Mouse (Mus musculus): Measurements from ENCODE around the gene Slc29a2.

GRCm38 (mm10) chr19:5060365-5061330, 37.0 kb downstream of the Slc29a2 start:
- TF ChIP-seq POLR2A (IDR thresholded peaks at IDR 0.05; ENCODE audit: borderline replicate concordance, extremely low read depth, insufficient read depth, insufficient read length, poor library complexity, severe bottlenecking): no peak
- no peak for TF ChIP-seq CTCF (IDR thresholded peaks at IDR 0.05; ENCODE audit: borderline replicate concordance, extremely low read depth, insufficient read depth, insufficient read length)
